Mouse (Mus musculus) spleen, postnatal 36 days (tissue): ENCODE data around the gene Tcp1.
"Not testable (repeated sequence)": the region's sequence is repeated elsewhere in the genome, so short reads cannot be mapped to it uniquely, and the experiment has no call there.

Experiments
- DNase-seq, 2 experiments: peaks; one replicate each; pipeline ENCODE4 v3.0.0; 2022; ENCODE audit warnings: low spot score in 2 of 2, mixed read lengths in 1 of 2

Gene Tcp1

GRCm38 (mm10) chr17:12915881-12916583, 531 bp downstream of the Tcp1 start, which contains the start of gene Mrpl18:
Gene Mrpl18, minus strand, starts transcription at chr17:12916345.
- peak; percentile 99 for DNase-seq

DNA sequence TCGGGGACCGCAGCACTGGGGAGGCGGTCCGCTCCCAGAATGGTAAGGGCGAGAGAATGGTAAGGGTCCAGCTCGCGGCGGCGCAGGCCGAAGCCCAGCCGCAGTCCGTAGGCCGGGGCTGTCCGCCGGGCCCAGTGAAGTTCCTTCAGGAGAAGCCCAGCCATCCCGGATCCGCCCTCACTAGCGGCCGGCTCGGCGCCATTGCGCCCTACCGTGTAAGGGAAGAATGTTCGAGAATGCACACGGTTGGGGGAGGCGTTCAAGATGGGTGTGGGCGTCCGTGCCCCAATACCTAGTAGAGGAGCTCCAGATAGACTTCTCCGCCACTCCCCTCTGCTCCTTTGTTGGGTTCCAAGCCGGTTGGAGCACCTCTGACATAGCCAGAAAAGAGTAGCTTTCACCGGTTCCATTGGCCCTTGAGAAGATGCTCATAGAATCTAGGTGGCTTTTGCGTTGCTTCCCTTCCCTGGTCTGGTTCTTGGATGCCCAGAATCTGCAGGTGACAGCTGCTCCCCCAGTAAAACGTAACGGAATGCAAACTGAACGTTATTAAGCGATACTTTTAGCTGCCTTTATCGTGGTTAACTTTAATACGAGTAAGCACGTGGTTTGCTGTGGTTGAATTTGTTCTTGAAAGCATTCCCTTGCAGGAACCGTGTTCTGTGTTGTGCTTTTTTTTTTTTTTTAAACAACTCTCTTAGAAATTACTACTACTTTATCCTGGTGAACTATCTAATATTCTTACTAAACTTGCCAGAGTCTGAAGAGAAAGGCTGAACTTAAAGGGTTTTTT, 1.3 kb downstream of the Tcp1 start:
- DNase-seq = peak; percentile 33 to 54

- peak; percentile 50 to 52 for DNase-seq
These were observed 5.6 kb downstream of the Tcp1 start for GRCm38 (mm10) chr17:12921073-12921472.

- no peak for DNase-seq
These were observed 9.5 kb downstream of the Tcp1 start for GRCm38 (mm10) chr17:12925001-12925400.

DNA sequence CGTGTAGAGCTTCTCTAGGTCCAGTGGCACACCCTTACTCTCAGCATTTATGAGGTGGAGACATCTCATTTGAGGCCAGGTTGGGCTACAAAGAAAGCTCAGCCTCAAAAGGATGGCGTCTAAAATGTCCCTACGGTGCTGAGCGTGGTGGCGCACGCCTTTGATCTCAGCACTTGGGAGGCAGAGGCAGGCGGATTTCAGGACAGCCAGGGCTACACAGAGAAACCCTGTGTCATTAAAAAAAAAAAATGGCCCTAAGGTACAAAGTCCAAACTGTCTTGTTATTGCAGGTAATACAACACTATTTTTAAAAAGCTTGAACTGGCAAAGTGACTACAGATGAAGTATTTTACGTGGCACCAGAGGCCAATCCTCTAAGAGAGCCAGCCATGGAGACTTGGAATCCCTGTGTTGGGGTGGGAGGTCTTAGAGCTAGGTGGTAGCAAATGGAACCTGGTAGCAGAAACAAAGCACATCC, 10.2 kb downstream of the Tcp1 start:
- no peak for DNase-seq

- DNase-seq = not testable (repeated sequence)
These were observed 16.1 kb downstream of the Tcp1 start for GRCm38 (mm10) chr17:12931576-12931975.

- DNase-seq = no peak
These were observed 20.2 kb downstream of the Tcp1 start for GRCm38 (mm10) chr17:12935719-12936118.

- DNase-seq = no peak
These were observed 22.0 kb downstream of the Tcp1 start for GRCm38 (mm10) chr17:12937412-12937970.

- DNase-seq = no peak
These were observed 22.6 kb downstream of the Tcp1 start for GRCm38 (mm10) chr17:12938077-12938476.

GRCm38 (mm10) chr17:12939377-12940148, 24.1 kb downstream of the Tcp1 start:
- not testable (repeated sequence) for DNase-seq

GRCm38 (mm10) chr17:12940151-12940805, 24.8 kb downstream of the Tcp1 start, which contains the start of gene Acat3:
Gene Acat3, minus strand, starts transcription at chr17:12940600.
- no peak for DNase-seq

DNA sequence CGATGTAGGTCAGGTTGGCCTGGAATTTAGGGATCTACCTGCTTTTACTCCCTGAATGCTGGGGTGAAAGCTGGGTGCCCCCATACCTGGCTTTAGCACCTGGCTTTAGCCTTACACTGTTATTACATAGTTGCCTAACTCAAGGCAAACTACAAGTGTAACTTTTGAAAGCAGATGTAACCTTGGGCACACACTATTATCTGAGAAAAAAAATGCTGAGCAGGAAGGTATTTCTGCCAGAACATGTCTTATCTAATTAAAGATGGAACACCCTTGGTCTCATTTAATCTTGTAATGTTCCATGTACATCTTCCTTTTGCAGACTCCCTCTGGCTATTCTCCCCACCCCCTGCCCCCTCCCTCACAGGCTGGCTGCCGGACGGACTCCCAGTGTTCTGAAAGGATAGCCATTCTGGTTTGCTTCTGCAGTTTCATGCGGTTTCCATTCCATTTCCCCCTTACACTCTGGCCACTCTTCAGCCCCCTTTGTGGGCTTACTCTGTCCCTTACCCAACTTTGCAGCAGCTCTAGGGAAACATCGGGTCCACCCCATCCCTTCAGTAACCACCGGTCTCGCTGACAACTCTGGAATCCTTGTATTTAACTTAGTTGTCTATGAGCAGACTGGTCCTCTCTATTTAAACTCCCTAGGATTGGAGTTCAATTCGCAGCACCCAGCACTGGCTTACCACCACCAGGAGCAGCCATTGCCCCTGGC, 26.2 kb downstream of the Tcp1 start:
- no peak for DNase-seq

DNA sequence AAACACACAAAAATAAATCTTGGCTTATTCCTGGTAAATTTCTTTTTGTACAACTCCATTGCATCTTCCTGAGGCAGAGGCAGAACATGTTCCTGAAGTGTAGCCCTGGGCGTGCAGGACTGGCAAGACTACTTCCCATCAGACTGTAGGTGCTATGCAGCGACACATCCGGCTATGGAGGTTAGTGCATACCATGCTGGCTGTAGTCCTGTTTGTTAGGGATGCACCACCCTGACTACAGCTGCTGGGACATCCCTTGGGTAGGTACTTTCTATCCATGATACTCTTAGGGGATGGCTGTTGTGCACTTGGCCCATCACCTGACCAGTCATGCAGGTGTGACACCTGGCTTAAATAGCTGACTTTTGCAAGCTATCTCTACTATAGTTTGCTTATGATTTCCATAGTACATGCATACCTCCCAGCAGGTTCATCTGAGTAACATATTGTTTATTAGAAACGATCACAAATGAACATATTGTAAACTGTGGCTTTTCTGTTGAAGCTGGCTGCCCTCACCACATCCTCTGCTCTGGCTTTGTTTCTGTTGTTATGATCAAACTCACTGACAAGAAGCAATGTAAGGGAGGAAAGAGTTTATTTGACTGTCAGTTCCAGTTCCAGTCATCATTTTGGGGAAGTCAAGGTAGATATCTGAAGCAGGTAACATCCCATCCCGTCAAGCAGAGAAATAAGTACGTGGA, 27.1 kb downstream of the Tcp1 start:
- no peak for DNase-seq

GRCm38 (mm10) chr17:12949669-12950068, 34.2 kb downstream of the Tcp1 start:
- no peak for DNase-seq

- no peak for DNase-seq
These were observed 41.2 kb downstream of the Tcp1 start for GRCm38 (mm10) chr17:12956664-12957063.

GRCm38 (mm10) chr17:12959377-12959776, 43.9 kb downstream of the Tcp1 start:
- not testable (repeated sequence) for DNase-seq

- peak; percentile 92 to 93 for DNase-seq
These were observed 44.9 kb downstream of the Tcp1 start, which contains the start of gene Acat2 for GRCm38 (mm10) chr17:12960331-12960873. Gene Acat2, minus strand, starts transcription at chr17:12960747.

GRCm38 (mm10) chr17:12963476-12963875, 48.0 kb downstream of the Tcp1 start:
- DNase-seq = no peak

- no peak for DNase-seq
These were observed 51.7 kb downstream of the Tcp1 start for GRCm38 (mm10) chr17:12967173-12967572.
